Mouse (Mus musculus) E14TG2a.4 (cell line): ENCODE results near the gene Sgsm1.

Experiments
- CTCF ChIP-seq: conservative IDR thresholded peaks from 2 replicates; pipeline ENCODE4 v1.5.1; 2014; ENCODE audit warnings: low read length
- NANOG ChIP-seq: IDR thresholded peaks from 2 replicates; pipeline ENCODE4 v1.6.1; 2014; ENCODE audit warnings: borderline replicate concordance, low read length, mixed read lengths
- POU5F1 ChIP-seq: IDR thresholded peaks from 2 replicates; pipeline ENCODE4 v1.6.1; 2014; ENCODE audit warnings: low read length, borderline replicate concordance

GRCm38 (mm10) chr5:113357186-113357585 lies 46.6 kb upstream of the Sgsm1 start, which contains the start of gene Aym1:
- TF ChIP-seq CTCF (no peak), NANOG (no peak), POU5F1 (no peak)
